Mouse (Mus musculus): Measurements from ENCODE around the gene Cux1. TPM values are rescaled to one million over a fixed set of nuclear protein-coding genes. Genes with fewer than 3 reads are reported as not detected.

Cux1 gene
- polyA plus RNA-seq, 1 experiment = 39.7 TPM

DNA sequence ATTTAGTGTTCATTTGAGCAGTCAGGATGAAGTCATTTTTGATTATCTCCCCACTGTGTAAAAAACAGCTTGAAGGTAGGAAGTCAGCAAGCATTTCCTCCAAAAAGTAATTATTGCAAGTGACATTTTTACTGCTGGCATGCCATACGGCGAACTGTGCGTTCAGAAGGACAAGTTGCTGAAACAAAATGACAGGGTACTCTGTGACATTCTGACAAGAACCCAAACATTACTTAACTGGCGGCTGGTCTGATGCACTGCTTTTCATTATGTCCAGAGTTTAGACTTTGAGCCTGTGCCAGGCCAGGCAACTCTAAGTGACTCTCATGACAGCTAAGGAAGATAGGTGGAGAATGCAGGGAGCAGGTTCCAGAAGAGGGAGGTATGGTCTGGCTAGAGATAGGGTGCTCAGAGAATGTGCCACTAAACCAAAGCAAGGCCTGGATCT, 274.3 kb downstream of the Cux1 start:
- no peaks in the 10 kb centered on the region for H3K9me3 ChIP-seq
- peaks cover 96% of the 10 kb centered on the region for H3K36me3 ChIP-seq (replicated peaks; ENCODE audit: low read length)
- H3K4me1 ChIP-seq = peaks cover 5% of the 10 kb centered on the region; the same call in 1 of the 2 replicates
- no peaks in the 10 kb centered on the region for H3K27me3 ChIP-seq (replicated peaks)
- no peak for TF ChIP-seq FLI1 (IDR thresholded peaks at IDR 0.05; ENCODE audit: low read length)
- no peak for TF ChIP-seq GATA1 (IDR thresholded peaks at IDR 0.05; ENCODE audit: borderline replicate concordance, low read length)
- no peak overlapping the region for H3K4me3 ChIP-seq (replicated peaks)

DNA sequence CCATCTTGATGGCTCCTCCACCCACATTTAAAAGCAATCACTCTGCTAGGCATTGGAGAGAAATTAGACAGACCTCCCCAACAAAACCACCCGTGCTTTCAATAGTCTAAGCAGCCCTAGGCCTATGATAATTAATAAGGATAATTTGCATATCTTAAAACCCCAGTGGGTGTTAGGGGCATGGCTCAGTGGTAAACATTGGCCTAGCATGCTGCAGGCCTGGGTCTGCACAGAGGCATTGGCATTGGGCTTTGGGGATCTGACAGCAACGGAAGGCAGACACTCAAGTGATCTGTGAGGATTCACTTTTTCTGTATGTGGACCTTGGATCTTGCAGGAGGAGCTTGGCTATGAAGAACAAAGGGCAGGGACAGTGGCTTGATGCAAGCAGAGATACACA, 274.9 kb downstream of the Cux1 start:
- no peak overlapping the region for H3K4me3 ChIP-seq (replicated peaks)
- peaks cover 10% of the 10 kb centered on the region; the same call in 1 of the 2 replicates for H3K4me1 ChIP-seq
- no peaks in the 10 kb centered on the region for H3K9me3 ChIP-seq
- H3K27me3 ChIP-seq (replicated peaks) = no peaks in the 10 kb centered on the region
- TF ChIP-seq GATA1 (IDR thresholded peaks at IDR 0.05; ENCODE audit: borderline replicate concordance, low read length) (no peak), FLI1 (IDR thresholded peaks at IDR 0.05; ENCODE audit: low read length) (no peak)
- peaks cover 96% of the 10 kb centered on the region for H3K36me3 ChIP-seq (replicated peaks; ENCODE audit: low read length)

- Histone ChIP-seq H3K36me3 (replicated peaks; ENCODE audit: low read length) (peaks cover 94% of the 10 kb centered on the region), H3K9me3 (no peaks in the 10 kb centered on the region), H3K4me3 (replicated peaks) (no peak overlapping the region), H3K4me1 (peaks cover 16% of the 10 kb centered on the region), H3K27me3 (replicated peaks) (no peaks in the 10 kb centered on the region)
- TF ChIP-seq FLI1 (IDR thresholded peaks at IDR 0.05; ENCODE audit: low read length) = no peak
- TF ChIP-seq GATA1 (IDR thresholded peaks at IDR 0.05; ENCODE audit: borderline replicate concordance, low read length) = no peak
These were observed 275.7 kb downstream of the Cux1 start for GRCm38 (mm10) chr5:136291562-136291961.

- Histone ChIP-seq H3K27me3 (replicated peaks) (no peaks in the 10 kb centered on the region), H3K36me3 (replicated peaks; ENCODE audit: low read length) (peaks cover 94% of the 10 kb centered on the region), H3K4me1 (peaks cover 24% of the 10 kb centered on the region), H3K9me3 (no peaks in the 10 kb centered on the region), H3K4me3 (replicated peaks) (no peak overlapping the region)
- TF ChIP-seq FLI1 (IDR thresholded peaks at IDR 0.05; ENCODE audit: low read length) (no peak), GATA1 (IDR thresholded peaks at IDR 0.05; ENCODE audit: borderline replicate concordance, low read length) (no peak)
These were observed 277.5 kb downstream of the Cux1 start for GRCm38 (mm10) chr5:136289776-136290175.

DNA sequence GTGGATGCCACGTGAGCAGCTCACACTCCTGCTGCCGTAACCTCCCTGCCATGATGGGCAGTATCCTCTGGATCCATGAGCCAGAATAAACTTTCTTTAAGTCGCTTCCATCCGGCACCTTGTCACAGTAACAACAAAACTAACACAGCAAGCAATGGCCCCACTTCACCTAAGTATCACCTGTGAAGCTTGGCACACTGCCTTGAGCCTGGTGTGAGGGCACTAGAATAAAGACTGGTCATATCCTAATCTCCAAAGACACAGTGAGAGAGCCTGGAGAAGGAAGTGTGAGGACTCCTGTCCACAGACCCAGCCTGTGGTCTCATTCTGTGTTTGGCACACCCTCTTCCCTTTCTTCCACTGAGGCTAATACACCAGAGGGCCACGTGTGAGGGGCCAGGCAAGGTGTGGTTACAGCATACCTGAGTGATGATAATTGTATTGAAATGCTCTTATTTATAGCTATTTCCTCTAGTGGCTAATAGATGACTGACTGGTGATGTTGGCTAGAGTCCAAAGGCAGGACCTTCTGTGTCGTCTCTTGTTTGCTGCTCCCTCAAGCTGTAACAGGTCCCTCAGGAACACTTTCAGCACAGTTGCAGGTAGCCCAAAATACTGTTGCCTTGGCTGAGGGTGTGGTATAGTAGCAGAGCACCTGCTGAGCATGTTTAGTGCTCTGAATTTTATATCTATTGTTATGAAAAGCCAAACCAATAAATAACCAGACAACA, 278.8 kb downstream of the Cux1 start:
- no peak overlapping the region for H3K4me3 ChIP-seq (replicated peaks)

DNA sequence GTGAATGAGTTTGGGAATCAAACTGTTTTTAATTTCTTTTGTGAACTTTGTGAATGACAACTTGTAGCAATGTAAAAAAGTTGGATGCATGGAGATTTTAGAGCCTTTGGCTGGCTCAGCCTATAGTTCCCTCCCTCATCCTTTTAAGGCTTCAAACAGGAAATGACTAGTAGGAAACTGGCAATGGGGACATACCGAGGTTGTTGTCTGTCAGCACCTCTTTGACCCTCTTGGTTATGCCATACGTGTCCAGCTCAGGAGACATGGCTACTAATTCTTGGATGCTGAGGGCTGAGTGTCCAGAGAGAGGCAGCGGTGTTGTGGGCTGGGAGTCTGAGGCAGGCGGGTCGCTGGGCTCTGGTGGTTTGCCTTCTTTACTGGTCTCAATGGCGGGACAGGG, 280.7 kb downstream of the Cux1 start:
- H3K9me3 ChIP-seq = no peaks in the 10 kb centered on the region
- peaks cover 97% of the 10 kb centered on the region for H3K36me3 ChIP-seq (replicated peaks; ENCODE audit: low read length)
- H3K27me3 ChIP-seq (replicated peaks) = no peaks in the 10 kb centered on the region
- H3K4me1 ChIP-seq = peaks cover 24% of the 10 kb centered on the region
- H3K4me3 ChIP-seq (replicated peaks) = peak overlapping the region; percentile 42
- TF ChIP-seq GATA1 (IDR thresholded peaks at IDR 0.05; ENCODE audit: borderline replicate concordance, low read length) = no peak
- TF ChIP-seq FLI1 (IDR thresholded peaks at IDR 0.05; ENCODE audit: low read length) = no peak

More for the DNA sequence above, 278.8 kb downstream of the Cux1 start:
- TF ChIP-seq GATA1 (IDR thresholded peaks at IDR 0.05; ENCODE audit: borderline replicate concordance, low read length) (no peak), FLI1 (IDR thresholded peaks at IDR 0.05; ENCODE audit: low read length) (no peak)
- Histone ChIP-seq H3K4me1 (peaks cover 24% of the 10 kb centered on the region), H3K9me3 (no peaks in the 10 kb centered on the region), H3K36me3 (replicated peaks; ENCODE audit: low read length) (peaks cover 95% of the 10 kb centered on the region), H3K27me3 (replicated peaks) (no peaks in the 10 kb centered on the region)

- Histone ChIP-seq H3K9me3 (no peaks in the 10 kb centered on the region), H3K4me3 (replicated peaks) (no peak overlapping the region), H3K4me1 (peaks cover 33% of the 10 kb centered on the region), H3K36me3 (replicated peaks; ENCODE audit: low read length) (peaks cover 97% of the 10 kb centered on the region), H3K27me3 (replicated peaks) (no peaks in the 10 kb centered on the region)
- TF ChIP-seq FLI1 (IDR thresholded peaks at IDR 0.05; ENCODE audit: low read length) (no peak), GATA1 (IDR thresholded peaks at IDR 0.05; ENCODE audit: borderline replicate concordance, low read length) (no peak)
These were observed 282.2 kb downstream of the Cux1 start for GRCm38 (mm10) chr5:136285106-136285505.

- TF ChIP-seq GATA1 (IDR thresholded peaks at IDR 0.05; ENCODE audit: borderline replicate concordance, low read length) (no peak), FLI1 (IDR thresholded peaks at IDR 0.05; ENCODE audit: low read length) (no peak)
- Histone ChIP-seq H3K4me1 (peaks cover 15% of the 10 kb centered on the region), H3K27me3 (replicated peaks) (no peaks in the 10 kb centered on the region), H3K9me3 (no peaks in the 10 kb centered on the region), H3K36me3 (replicated peaks; ENCODE audit: low read length) (peaks cover 100% of the 10 kb centered on the region), H3K4me3 (replicated peaks) (no peak overlapping the region)
These were observed 285.9 kb downstream of the Cux1 start for GRCm38 (mm10) chr5:136281351-136281750.

DNA sequence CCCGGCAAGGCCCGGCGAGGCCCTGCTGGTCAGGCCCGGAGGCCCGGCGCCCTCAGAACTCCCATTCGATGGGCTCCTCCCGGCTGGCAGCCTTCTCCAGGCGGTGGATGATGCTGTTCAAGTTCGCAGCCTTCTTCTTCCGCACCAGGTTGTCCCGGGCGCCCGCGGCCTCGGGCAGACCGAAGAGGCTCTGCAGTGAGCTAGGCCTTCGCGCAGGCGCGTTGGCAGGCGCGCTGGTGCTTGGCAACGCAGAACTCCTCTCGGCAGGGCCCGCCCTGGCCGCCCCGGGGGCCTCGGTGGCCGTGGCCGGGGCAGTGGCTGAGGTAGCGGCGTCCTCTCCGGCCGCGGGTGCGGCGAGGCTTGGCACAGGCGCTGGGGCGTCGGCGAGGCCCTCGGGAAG, 292.6 kb downstream of the Cux1 start:
- H3K4me1 ChIP-seq = peaks cover 8% of the 10 kb centered on the region
- no peaks in the 10 kb centered on the region for H3K9me3 ChIP-seq
- no peak for TF ChIP-seq FLI1 (IDR thresholded peaks at IDR 0.05; ENCODE audit: low read length)
- TF ChIP-seq GATA1 (IDR thresholded peaks at IDR 0.05; ENCODE audit: borderline replicate concordance, low read length) = no peak
- H3K4me3 ChIP-seq (replicated peaks) = no peak overlapping the region
- peaks cover 88% of the 10 kb centered on the region for H3K36me3 ChIP-seq (replicated peaks; ENCODE audit: low read length)
- no peaks in the 10 kb centered on the region for H3K27me3 ChIP-seq (replicated peaks)

DNA sequence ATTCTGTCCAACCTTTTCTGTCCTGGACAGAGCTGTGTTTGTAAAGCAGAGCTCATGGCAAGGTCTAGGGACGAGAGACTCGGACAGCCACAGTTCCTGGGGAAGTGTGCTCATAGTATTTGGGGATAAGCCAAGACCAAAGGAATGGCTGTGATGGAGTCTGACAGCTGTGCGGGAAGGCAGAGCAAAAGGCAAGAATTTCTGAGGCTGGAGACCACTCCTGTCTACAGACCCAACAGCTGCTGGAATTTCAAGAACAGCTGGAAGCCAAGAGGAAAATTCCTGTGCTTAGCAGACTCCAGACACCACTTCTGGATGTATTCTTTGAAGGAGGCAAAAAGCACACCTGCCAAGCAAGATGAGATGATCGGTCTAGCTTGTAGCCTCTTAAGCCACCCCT, 297.4 kb downstream of the Cux1 start:
- Histone ChIP-seq H3K4me3 (replicated peaks) (no peak overlapping the region), H3K27me3 (replicated peaks) (no peaks in the 10 kb centered on the region), H3K36me3 (replicated peaks; ENCODE audit: low read length) (peaks cover 41% of the 10 kb centered on the region), H3K9me3 (no peaks in the 10 kb centered on the region), H3K4me1 (peaks cover 12% of the 10 kb centered on the region)
- TF ChIP-seq GATA1 (IDR thresholded peaks at IDR 0.05; ENCODE audit: borderline replicate concordance, low read length) (no peak), FLI1 (IDR thresholded peaks at IDR 0.05; ENCODE audit: low read length) (no peak)
